Mouse (Mus musculus) granulocyte monocyte progenitor cell, adult 5-6 weeks (primary cell): ENCODE results near the gene Mapk14. TPM values are rescaled to one million over a fixed set of nuclear protein-coding genes. Genes with fewer than 3 reads are reported as not detected.
"Not testable (repeated sequence)": the region's sequence is repeated elsewhere in the genome, so short reads cannot be mapped to it uniquely, and the experiment has no call there.

Experiments used
- ATAC-seq: replicated peaks from 2 replicates; pipeline ENCODE4 v1.8.0; 2016; ENCODE audit warnings: mild to moderate bottlenecking, moderate TSS enrichment, inconsistent platforms; ENCODE audit not compliant: poor library complexity, severe bottlenecking
- total RNA-seq, 2 experiments: library from RNA; stranded (forward) in 1 of 2; stranded (reverse) in 1 of 2; fragments of 200-712, 200-1000 nt in 1 of 2; fragments of >200 nt in 1 of 2; fragmentation: Nextera tagmentation in 1 of 2; gene quantifications; 2 replicates each; pipeline ENCODE4 v1.2.3; 2014 to 2017

The Mapk14 gene
- total RNA-seq, 2 experiments from 2014 or later: 101 to 123 TPM

DNA sequence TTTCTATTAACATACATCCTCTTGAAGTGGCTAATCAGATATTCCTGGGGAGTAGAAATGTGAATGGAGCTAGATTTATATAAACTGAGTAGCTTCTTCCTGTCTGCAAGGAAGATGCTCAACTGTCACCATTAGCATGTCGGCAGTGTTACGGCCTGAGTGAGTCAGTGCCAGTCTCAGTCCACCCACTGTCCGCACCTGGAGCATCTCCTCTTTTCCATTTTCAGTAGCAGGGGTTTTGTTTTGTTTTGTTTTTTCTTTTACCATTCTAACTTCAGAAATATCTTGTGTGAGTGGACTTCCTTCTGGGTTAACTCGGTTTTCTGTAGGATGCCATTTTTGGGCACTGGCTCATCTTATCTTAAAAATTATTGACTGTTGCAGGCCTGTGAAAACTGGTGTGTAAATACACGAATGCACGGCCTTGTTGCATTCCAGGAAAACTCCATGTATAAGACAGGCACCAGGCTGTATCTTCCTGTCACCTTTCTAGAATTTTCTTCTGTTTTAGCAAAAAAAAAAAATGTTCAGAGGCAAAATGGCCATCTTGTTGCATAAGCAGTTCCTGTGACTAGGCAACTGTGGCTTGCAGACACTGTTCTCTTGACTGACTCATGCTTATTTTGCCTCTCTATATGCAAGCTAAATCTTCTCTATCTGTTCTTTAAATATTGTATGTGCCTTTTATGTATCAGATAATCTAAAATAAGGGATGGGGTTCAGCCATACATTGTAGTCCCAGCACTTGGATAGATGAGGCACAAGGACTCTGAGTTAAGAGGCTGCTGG lies 44.4 kb downstream of the Mapk14 start:
- ATAC-seq: peak; percentile 42

DNA sequence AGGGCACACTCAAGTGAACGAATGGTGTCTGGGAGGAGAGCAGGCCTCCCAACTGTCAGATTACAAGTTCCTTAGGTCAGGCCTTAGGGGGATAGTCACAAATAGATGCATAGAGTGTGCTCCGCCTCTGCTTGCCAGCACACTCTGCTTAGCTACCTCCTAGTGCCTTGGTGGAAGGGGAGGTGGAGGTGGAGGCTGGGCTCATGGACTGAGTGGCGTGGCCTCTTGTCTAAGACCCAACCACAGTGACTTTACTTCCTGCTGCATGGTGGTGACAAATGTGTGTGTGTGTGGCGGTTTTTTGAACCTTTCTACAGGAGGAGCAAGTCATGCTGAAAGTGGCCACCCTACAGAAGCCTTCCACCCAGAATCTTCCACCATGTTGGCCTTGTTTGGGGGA lies 45.4 kb downstream of the Mapk14 start:
- ATAC-seq: peak; percentile 87

DNA sequence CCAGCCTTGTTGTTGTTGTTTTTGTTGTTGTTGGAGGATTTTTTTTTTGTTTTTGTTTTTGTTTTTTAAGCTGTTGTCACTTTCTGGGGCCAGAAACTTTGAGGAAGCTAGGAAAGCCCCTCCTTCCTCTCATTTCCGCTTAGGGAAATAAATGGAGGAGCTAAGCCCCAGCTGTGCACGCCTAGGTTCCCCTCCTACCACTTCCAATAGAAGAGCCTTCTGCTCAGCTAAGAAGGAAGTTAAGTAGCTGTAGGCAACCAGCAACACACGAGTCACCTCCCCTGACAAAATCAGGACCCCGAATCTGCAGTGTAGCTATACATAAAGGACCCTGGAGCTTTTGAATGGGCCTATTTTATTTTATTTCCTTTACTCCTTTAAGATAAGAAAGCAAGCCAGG lies 46.8 kb downstream of the Mapk14 start:
- peak; percentile 62 for ATAC-seq

DNA sequence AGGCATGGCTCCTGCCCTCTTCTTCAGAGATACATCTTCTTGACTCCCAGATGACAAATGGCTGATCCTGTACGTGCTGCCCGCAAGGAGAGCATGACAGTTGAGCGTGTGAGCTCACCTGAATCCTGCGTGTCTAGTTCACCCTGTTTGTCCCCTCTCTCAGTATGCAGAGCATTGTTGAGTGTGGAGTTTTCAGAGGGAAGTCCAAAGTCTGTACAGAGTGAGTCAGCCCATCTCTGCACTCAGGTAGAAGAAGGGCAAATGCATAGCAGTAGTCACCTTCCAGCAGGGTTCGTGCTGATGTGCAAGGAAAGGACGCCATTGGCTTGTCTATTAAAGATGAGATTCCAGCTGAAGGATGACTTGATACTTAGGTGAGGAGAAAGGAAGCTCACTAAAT lies 48.1 kb downstream of the Mapk14 start:
- ATAC-seq: no peak

DNA sequence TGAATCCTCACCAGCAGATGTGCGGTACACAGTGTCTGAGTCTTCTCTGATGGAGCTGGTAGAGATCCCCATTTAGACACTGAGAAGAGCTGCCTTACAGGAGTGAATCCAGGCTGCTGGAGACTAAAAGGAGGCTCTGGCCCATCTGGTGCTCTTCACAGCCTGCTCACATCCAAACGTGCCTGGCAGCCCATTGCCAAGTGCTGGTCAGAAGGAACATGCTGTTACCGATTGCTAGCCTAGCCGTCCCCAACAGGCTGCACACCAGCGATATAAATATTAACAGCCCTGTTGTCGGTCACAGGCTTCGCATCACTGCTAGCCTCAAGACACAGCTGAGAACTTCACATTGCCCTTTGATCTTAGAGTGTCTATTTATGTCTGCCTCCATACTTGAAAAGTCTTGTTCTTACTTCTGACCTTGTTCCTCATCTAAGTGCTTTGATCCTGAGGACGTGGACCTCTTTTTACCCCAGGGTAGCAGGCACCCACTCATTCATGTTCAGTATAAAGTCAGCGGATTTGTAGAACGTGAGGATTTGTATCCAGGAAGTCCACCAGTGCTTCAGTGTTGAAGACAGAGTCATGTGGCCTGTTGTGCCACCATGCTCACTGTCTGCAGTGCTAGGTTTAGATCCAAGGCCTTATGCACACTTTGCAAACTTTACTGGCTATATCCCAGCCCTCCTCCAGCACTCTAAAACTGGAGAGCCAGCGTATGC lies 52.2 kb downstream of the Mapk14 start:
- ATAC-seq: no peak

DNA sequence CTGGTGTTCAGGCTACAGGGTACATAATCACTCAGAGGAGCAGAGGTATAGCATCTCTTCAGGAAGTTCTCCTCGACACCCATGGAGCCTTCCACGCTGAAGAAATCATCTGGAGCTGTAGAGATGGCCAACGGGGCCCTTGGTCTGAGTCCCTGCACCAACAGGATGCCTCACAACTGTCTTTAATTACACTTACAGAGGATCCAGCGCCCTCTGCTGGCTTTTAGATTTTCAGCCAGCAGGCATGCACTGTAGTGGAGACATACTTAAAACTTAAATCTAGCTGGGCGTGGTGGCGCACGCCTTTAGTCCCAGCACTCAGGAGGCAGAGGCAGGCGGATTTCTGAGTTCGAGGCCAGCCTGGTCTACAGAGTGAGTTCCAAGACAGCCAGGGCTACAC lies 52.8 kb downstream of the Mapk14 start:
- ATAC-seq: no peak

DNA sequence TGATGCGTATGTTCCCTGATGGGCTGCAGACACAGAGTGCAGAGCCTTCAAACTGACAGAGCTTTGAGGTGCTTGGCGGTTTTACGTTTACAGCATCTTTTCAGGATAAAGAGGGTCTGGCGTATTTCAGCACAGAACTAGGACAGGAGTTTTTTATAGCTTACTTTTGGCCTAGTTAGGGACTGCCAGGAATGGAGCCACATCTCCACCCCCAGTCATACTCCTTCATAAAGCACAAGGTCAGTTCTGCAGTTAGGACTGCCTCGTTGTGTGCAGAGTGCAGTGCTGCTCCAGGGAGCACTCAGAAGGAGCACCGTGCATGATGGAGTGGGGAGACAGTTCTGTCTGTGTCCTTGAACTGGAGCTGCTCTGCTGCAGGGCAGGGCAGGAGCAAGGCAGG lies 54.6 kb downstream of the Mapk14 start:
- ATAC-seq: no peak

DNA sequence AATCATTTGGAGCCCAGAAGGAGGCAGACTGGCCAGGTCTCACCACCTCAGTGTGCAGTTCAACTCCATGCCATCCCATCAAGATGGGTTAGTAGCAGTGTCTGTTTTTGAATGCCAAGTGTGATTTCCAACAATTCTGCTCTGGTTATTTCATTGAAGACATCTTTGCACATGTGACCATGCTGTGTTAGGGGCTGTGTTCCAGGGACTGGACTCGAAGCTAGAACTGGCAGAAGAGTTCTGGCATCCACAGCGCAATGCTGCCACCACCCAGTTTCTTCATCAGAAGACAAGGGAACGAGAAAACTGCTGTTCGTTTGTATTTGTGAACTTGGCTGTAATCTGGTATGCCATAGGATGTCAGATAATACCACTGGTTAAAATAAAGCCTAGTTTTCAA lies 56.9 kb downstream of the Mapk14 start:
- no peak for ATAC-seq

DNA sequence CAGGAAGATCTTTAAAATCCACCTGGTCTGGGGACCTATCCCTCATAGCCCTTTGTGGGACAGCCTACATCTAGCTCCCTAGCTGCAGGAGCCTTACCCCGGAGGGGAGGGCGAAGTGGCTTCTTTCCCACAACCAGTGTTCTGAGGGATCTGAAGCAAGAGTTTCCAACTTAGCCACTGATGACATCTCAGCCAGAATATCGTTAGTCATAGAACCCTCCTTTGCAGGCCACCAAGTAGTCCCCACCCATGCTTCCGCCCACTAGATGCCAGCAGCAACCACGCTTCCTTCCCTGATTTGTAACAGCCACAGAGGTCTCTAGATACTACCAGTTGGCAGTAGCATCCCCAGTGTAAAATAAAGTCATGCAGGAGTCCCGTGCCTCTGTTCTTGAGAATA lies 59.5 kb downstream of the Mapk14 start:
- peak; percentile 92 for ATAC-seq

DNA sequence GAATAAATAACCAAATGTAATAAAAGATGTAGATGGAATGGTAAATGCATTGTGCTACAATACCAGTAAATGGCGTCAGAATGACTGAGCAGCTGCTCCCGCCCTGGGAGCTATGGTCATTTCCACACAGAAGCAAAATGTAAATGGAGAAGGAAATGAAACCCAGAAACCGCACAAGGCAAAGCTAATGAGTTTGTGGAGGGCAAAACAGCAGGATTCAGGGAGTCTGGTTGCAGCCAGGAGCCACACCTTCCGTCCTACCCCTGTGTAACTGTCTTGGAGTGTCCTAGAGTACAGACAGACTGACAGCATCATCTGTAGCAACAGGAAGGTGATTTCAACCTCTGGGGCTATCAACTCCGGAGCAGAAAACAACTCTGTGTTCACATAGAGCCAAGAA lies 65.3 kb downstream of the Mapk14 start:
- ATAC-seq: peak; percentile 92

DNA sequence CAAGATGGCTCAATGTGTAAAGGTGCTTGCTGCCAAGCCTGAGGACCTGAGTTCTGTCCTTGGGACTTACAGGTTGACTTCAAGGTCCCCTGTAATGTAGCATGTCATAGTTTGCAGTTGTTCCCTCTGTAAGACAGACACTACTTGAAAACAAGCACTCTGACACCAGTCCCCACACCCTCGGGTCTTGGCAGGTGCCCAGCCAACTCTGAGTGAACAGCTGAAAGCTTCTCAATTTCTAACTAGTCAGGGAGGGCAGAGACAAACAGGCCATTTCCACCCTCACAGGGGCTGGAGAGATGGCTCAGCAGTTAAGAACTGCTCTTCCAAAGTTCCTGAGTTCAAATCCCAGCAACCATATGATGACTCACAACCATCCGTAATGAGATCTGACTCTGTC lies 66.3 kb downstream of the Mapk14 start:
- no peak for ATAC-seq

DNA sequence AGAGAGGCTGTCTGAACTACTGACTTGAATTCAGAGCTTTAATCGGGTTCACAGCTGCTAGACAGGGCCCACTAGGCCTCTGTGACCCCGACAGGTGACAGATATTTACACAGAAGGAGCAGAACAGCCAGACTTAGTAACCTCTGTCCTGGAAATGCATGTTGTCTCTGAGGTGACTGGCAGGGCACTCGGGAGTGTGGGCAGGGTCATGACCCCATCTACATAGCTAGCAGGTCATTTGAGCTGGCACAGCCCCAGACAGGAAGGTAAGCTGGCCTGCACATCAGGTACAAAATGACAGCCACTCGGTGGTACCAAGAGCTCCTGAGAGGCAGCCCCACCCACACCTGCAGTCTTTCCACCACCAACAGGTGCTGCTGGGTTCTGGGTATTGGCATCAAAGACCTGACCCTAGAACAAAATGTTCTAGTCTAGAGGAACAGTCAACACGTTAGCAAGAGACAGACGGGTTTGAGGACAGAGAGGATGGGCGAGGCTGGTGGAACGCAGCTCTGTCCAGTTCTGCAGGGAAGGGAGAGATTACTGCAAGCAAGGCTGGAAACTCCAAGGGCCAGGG lies 69.7 kb downstream of the Mapk14 start:
- no peak for ATAC-seq

DNA sequence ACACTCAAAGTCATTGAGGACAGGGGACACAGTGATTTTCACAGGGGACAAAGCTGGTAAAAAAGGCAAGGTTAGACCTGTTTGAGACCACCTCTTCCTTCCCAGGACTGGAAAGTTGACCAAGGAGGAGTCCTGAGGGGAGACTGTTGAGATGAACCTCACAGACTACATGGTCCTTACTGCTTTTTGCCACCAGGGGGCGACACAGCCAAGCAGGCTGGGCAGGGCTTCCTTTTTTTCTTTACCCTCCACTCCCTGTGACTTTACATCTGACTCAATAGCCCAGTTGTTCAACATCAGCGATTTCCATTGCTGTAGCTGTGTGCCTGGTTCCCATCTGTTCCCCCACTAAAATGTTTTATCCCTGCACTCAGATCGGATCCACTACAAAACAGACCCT lies 70.7 kb downstream of the Mapk14 start:
- peak; percentile 96 for ATAC-seq

DNA sequence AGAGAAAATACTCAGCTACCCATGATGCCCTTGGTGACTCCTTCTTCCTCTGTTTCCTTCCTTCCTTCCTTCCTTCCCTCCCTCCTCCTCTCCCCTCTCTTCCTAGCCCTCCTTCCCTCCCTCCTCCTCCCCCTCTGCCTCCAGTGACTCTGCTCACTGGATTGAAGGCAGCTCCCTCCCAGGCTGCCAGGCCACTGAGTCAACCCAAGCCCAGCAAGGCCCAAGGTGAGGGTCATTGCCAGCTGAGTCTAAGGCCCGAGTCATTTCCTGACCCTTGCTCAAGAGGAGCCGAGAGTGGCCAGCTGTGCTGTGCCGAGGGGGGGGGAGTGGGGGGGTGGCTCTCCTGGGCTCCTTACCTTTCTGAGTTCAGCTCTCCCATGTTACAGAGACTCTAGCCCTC lies 75.1 kb downstream of the Mapk14 start:
- ATAC-seq: no peak

DNA sequence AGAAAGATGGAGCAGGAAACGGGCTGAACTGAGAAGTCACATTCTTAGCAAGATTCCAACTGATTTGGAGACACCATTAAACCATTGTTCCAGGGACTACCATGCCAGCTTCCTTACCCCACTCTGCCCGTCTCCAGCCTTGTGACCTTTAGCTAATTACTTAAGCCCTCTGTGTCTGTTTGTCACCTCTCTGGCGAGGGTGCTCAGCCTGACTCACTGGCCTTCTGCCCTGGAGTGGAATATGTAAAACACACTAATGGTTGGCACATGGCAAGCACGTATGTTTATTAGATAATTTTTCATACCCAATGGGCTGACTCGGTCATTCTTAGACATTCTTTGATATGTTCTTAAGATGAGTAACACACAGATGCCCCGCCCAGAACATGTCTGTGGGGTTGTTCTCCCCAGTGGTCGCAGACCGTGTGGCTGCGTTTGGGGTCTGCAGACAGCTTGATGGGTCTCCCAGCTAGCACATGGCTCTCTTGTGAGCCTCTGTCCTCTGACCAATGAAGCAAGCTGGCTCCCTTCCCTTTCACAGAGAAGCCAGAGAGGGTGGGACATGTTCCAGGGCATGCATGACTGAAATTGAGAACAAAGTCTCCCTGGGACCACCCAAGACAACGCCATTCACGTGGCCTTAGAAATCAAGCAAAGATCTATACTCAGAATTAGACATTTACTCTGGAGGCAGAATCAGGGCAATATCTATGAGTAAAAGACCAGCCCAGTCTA lies 75.8 kb downstream of the Mapk14 start:
- ATAC-seq: no peak

DNA sequence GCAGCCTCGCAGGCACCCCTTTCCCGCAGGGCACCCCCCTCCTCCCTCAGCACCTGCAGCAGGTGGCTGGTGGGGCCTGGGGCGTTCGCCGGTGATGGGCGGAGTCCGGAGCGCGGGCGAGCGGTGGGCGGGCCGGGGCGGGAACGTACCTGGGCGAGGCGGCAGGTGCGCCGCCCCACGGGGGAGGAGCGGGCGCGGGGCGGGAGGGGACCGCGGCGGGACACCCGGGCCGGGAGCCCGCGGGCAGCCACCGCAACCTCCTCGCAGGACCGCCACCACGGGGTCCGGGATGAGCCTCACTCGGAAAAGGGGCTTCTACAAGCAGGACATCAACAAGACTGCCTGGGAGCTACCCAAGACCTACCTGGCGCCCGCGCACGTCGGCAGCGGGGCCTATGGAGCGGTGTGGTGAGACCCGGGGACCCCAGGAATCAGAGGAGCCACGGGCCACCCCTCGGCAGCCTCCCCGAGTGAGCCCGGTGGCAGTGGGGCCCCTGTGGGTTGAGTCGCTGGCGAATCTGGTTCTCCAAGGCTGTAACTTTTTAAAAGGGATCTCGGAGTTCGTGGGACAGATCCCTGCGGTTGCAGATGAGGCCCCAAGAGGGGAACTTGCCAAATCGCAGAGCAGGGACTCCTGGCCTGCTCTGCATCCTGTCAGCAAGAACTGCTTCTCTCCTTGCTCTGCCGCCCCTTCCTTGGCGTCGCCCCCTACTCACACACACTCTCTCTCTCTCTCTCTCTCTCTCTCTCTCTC lies 78.2 kb downstream of the Mapk14 start, which contains the start of gene Mapk13:
Mapk13 (plus strand) TSS at position 177 of the 754 bp plus-strand sequence.
- ATAC-seq: peak; percentile 79

DNA sequence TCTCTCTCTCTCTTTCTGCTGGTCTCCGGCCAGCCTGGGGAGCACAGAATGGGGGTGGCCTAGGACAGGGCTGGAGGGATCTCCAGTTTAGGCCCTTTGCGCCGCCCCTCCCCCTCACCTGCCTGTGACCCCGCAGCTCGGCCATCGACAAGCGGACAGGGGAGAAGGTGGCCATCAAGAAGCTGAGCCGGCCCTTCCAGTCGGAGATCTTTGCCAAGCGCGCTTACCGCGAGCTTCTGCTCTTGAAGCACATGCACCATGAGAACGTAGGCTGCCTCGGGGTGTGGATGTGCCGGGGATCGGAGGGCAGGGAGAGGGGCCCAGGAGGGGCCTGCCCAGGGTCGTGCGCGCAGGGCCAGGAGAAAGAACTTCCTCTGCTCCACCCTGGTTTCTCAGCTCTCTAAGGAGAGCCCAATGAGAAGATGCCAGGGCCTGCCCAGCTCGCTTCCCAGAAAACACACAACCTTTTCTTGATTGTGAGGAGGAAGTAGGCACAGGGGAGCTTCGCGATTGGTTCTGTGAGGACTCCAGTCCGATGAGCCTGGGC lies 78.8 kb downstream of the Mapk14 start:
- ATAC-seq: peak; percentile 45

DNA sequence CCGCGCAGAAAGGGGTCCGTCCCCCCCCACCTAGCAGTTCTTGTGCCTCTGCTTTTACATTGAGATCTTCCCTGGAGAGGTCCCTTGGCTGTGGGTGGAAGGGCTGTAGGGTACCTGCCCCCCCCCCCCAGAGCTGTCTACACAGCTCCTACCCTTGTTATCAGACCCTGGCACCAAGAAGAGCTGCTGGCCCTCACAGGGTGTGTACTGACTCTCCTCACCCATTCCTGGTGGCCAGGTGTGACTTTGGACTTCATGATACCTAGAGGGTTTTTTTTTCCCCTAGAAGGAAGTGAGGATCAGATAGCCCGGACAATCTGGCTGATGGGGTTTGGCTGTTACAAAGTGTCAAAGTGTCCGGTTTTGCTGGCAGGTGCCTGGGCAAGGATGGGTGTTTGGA lies 80.2 kb downstream of the Mapk14 start:
- ATAC-seq: no peak

DNA sequence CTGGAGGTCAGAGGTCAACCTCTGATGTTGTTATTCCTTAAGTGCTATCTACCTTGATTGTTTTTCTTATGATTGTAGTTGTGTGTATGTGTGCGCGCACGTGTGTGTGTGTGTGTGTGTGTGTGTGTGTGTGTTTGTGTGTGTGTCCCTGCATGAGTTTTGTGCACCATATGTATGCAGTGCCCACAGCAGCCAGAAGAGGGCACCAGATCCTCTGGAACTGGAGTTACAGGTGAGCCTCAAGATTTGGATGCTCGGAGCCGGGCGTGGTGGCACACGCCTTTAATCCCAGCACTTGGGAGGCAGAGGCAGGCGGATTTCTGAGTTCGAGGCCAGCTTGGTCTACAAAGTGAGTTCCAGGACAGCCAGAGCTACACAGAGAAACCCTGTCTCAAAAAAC lies 83.2 kb downstream of the Mapk14 start:
- ATAC-seq: not testable (repeated sequence)

DNA sequence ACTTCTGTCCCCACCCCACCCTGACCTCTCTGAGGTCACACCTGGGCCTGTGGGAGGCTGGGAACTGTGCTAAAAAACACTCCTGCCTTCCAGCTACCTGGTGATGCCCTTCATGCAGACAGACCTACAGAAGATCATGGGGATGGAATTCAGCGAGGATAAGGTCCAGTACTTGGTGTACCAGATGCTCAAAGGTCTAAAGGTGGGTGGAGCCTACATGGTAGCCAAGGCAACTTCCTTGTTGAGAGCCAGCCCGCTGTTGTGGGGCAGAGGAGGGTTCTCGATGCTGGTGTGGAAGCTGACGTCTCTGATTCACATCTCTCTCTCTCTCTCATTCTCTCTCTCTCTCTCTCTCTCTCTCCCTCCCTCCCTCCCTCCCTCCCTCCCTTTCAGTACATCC lies 84.0 kb downstream of the Mapk14 start:
- no peak for ATAC-seq
